Mouse (Mus musculus): ENCODE data around the gene Nkx2-1. TPM values are rescaled to one million over a fixed set of nuclear protein-coding genes. Genes with fewer than 3 reads are reported as not detected.

The Nkx2-1 gene
- polyA plus RNA-seq, 1 experiment from 2014 or later = not detected

DNA sequence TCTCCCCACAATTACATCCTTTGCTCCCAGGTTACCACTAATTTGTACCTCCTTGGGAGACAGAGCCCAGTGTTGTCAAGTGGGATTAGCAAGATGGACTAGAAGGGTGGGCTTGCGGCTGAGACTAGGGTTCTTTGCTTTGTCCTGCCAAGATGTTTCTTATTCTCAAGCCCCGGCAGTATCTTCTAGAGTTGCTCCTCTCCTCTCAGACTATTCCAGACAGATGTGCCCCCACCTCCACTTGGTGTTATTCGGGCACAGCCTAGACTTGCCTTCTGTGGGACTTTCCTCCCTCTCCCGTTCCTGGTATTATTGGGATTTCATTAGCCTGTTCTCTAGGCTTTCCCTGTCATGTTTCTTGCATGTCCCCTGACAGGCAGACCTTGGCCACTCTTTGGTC, 14.5 kb downstream of the Nkx2-1 start:
- Histone ChIP-seq H3K27ac (no peak overlapping the region), H3K9ac (replicated peaks) (no peak overlapping the region), H3K36me3 (no peaks in the 10 kb centered on the region), H3K4me2 (no peak overlapping the region), H3K27me3 (peaks cover 92% of the 10 kb centered on the region), H3K9me3 (no peaks in the 10 kb centered on the region), H3K4me3 (replicated peaks) (no peak overlapping the region), H3K4me1 (replicated peaks) (no peaks in the 10 kb centered on the region; the same call in 1 of the 2 replicates)
- WGBS = 13% methylated on average over 4 of the region's 4 CpGs
- no peak for ATAC-seq (ENCODE audit: insufficient number of reproducible peaks, insufficient read depth, low FRiP score, low TSS enrichment, low read depth)

DNA sequence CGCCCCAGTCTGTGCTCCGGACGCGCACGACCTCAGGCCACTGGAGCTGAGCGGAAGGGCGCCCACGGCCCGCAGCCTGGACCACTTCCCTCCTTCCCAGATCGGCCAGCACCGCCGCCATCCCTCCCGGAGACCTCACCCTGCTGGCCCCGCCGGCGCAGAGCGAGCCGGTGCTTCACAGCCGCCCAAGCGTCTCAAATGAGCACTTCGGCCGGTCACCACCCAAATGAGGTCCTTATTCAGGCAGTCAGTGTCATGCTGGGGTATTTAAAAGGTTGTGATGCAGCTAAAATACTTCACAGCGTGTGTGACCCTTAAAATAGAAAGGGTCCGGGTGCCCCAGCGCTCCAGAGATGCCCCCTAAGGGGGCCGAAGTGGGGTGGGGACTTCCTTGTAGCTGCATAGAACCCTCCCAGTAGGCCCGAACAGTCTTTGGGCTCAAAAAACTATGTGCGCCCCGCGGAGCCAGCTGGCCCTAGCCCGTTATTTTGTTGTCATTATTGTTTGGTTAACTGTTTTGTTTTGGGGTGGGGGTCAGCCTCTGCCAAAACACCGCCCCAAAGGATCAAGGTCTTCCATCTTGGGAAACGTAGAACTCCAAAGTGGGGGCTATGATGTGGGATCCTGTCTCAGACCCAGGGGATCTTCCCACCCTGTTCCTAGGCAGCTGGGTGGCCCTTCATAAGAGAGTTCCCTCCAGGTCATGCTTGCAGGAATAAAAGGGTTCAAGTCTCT, 15.4 kb downstream of the Nkx2-1 start:
- under 1% methylated on average over 33 of the region's 33 CpGs for WGBS
- Histone ChIP-seq H3K4me1 (replicated peaks) (no peaks in the 10 kb centered on the region; the same call in 1 of the 2 replicates), H3K36me3 (no peaks in the 10 kb centered on the region), H3K27me3 (peaks cover 87% of the 10 kb centered on the region), H3K9me3 (no peaks in the 10 kb centered on the region), H3K9ac (replicated peaks) (no peak overlapping the region), H3K4me3 (replicated peaks) (0 out of 2 replicates have a peak overlapping the region, but pooled peaks have one; percentile 7), H3K4me2 (peak overlapping the region; percentile 39), H3K27ac (no peak overlapping the region)
- ATAC-seq (ENCODE audit: insufficient number of reproducible peaks, insufficient read depth, low FRiP score, low TSS enrichment, low read depth) = no peak

DNA sequence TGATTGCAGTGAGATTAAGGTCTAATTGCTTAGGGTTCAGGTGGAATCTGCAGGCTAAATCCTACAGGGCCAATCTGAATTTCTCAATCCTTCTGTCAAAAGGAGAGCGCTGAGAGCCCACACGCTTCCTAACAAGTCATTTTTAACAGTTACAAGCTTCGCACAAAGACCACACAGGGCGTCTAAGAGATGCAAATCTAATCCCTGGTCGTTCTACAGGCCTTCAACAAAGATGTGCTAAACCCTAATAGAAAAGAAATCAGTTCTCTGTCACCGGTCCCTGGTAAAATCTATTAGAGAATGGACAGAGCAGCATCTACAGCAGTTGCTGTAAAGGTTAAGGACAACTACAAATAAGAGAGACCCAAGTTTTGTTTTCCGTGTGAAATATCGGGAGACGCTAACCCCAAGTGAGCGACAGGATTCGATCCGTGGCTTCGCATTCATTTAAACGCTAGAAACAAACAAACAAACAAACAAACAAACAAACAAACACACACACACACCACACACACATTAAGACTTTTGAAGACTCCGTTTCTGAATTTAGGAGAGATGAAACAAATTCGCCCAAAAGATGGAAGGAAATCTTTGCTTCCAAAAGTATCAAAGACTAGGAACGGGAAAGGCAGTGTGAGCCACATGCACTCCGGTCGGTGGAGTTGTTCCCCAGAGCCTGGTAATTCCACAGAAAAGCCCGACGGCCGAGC, 16.2 kb downstream of the Nkx2-1 start:
- ATAC-seq (ENCODE audit: insufficient number of reproducible peaks, insufficient read depth, low FRiP score, low TSS enrichment, low read depth) = no peak
- under 1% methylated on average over 22 of the region's 22 CpGs for WGBS
- peak overlapping the region; percentile 39 for H3K4me2 ChIP-seq

DNA sequence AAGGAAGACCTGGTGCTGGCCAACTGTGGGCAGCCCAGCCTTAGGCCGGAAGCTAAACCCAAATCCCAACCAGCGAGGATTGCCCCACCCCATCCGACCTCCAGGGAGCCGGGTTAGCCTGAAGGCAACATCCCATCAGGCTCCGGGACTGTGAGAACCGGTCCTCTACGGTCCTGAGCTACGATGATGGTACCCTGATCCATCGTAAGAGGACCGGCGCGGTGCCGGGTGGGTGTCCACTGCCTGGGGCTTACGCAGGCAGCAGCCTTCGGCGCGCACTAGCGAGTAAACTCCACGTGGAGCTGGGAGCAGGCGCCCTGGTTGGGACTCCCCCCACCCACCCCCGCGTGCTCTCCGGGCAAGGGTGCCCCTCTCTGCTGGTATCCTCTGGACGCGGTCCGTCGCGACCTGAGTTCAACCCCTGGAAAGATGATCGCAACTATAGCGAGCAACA, 16.9 kb downstream of the Nkx2-1 start:
- Histone ChIP-seq H3K9ac (replicated peaks) (no peak overlapping the region), H3K4me3 (replicated peaks) (peak overlapping the region; percentile 18; the same call in 1 of the 2 replicates), H3K27me3 (peaks cover 84% of the 10 kb centered on the region), H3K27ac (no peak overlapping the region), H3K4me2 (peak overlapping the region; percentile 40), H3K9me3 (no peaks in the 10 kb centered on the region), H3K36me3 (no peaks in the 10 kb centered on the region), H3K4me1 (replicated peaks) (no peaks in the 10 kb centered on the region; the same call in 1 of the 2 replicates)
- 1% methylated on average over 30 of the region's 30 CpGs for WGBS
- ATAC-seq (ENCODE audit: insufficient number of reproducible peaks, insufficient read depth, low FRiP score, low TSS enrichment, low read depth) = no peak

More for the DNA sequence above, 16.2 kb downstream of the Nkx2-1 start:
- Histone ChIP-seq H3K27ac (no peak overlapping the region), H3K9ac (replicated peaks) (no peak overlapping the region), H3K36me3 (no peaks in the 10 kb centered on the region), H3K4me1 (replicated peaks) (no peaks in the 10 kb centered on the region; the same call in 1 of the 2 replicates), H3K9me3 (no peaks in the 10 kb centered on the region), H3K27me3 (peaks cover 83% of the 10 kb centered on the region), H3K4me3 (replicated peaks) (0 out of 2 replicates have a peak overlapping the region, but pooled peaks have one; percentile 7)

DNA sequence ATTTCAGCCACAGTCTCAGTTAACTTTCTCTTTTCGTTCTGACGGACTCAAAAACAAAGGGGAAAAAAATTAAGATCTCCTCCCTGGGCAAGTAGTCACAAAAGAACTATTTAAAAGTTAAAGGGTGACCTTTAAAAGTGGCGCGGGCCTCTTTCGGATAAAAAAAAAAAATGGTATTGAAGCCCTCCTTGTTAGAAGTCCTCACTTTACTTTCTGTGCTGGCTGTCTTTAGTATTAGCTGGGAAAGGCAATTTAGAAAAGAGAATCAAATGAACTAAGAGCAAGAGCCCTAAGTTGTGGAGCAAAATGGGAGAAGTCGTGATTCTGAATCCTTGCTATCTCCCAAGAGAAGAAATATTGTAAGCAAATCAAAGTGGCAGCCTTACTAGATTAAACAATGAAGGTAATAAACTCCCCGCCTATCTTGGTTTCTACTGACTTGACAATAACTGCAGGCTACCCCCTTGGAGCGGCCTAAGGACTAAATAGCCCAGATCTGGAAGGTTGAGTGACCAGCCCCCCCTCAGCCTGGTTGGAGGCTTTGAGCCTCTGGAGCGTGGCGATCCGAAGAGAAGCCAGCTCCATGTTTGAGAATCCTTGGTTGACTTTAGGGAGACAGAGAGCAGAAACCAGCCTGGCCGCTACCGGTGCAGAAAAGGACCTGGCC, 17.5 kb downstream of the Nkx2-1 start:
- Histone ChIP-seq H3K4me1 (replicated peaks) (no peaks in the 10 kb centered on the region; the same call in 1 of the 2 replicates), H3K9me3 (no peaks in the 10 kb centered on the region), H3K27ac (no peak overlapping the region), H3K36me3 (no peaks in the 10 kb centered on the region), H3K27me3 (peaks cover 79% of the 10 kb centered on the region), H3K9ac (replicated peaks) (no peak overlapping the region), H3K4me3 (replicated peaks) (peak overlapping the region; percentile 18; the same call in 1 of the 2 replicates), H3K4me2 (peak overlapping the region; percentile 40)
- no peak for ATAC-seq (ENCODE audit: insufficient number of reproducible peaks, insufficient read depth, low FRiP score, low TSS enrichment, low read depth)
- WGBS = 21% methylated on average over 13 of the region's 13 CpGs

DNA sequence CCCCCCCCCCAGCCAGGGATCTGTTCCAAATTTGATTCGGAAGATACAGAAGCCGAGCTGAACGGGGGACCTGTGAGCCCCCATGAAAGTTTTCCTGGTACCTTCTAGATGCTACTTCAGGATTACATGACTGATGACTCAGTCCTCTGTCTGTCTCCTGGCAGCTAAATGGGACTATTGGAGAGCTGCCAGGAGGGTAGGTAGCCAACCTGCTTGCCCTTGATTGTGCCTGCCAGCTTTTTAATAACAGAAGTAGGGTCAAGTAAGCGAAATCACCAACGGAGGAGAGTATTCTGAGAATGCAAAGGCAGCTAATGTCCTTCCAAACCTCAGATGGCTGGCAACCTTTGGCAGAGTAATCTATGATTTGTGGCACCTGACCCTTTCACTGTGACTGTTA, 18.5 kb downstream of the Nkx2-1 start:
- Histone ChIP-seq H3K9ac (replicated peaks) (no peak overlapping the region), H3K27me3 (peaks cover 70% of the 10 kb centered on the region), H3K4me3 (replicated peaks) (no peak overlapping the region), H3K4me1 (replicated peaks) (no peaks in the 10 kb centered on the region; the same call in 1 of the 2 replicates), H3K4me2 (no peak overlapping the region), H3K9me3 (no peaks in the 10 kb centered on the region), H3K36me3 (no peaks in the 10 kb centered on the region), H3K27ac (no peak overlapping the region)
- no peak for ATAC-seq (ENCODE audit: insufficient number of reproducible peaks, insufficient read depth, low FRiP score, low TSS enrichment, low read depth)
- WGBS = 57% methylated on average over 5 of the region's 5 CpGs

DNA sequence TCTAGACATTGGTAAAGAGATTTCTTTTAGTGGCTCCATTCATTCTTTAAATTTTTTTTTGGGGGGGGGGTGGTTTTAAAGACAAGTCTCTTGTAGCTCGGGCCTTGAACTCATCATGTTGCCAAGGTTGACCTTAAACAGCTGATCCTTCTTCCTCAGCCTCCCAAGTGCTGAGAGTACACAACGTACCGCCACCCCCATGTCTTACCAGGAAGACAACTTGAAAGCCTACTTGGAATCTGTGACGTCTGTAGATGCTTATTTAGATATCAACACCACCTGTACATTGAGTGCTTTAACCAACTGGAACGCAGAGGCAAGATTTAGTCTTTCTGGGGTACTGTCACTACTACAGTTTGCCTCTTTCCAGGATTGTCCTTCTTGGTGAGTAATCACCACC, 21.9 kb downstream of the Nkx2-1 start:
- WGBS = 87% methylated on average over 5 of the region's 5 CpGs
- Histone ChIP-seq H3K27ac (no peak overlapping the region), H3K4me1 (replicated peaks) (no peaks in the 10 kb centered on the region; the same call in 1 of the 2 replicates), H3K4me2 (no peak overlapping the region), H3K9me3 (no peaks in the 10 kb centered on the region), H3K36me3 (no peaks in the 10 kb centered on the region), H3K9ac (replicated peaks) (no peak overlapping the region), H3K4me3 (replicated peaks) (no peak overlapping the region), H3K27me3 (peaks cover 49% of the 10 kb centered on the region)
- ATAC-seq (ENCODE audit: insufficient number of reproducible peaks, insufficient read depth, low FRiP score, low TSS enrichment, low read depth) = no peak

DNA sequence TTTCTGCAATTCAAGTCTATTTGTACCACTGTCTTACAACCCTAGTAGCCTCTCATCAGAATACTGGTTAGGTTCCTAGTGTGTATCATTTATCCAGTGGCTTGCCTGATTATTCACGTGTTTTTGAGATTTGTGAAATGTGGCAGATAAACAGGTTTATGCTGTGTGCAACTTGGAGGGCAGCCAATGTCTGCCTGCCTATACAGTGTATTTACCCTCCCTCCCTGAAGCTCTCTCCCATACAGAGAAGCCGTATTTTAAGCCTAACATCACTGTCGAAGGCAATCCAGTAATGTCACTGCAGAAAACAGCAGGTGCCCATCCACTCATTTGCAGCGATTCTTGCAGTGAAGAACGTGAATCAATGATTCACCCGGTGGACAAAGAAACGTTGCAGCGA, 28.3 kb downstream of the Nkx2-1 start:
- Histone ChIP-seq H3K4me1 (replicated peaks) (no peaks in the 10 kb centered on the region), H3K27me3 (peaks cover 16% of the 10 kb centered on the region)
- 50% methylated on average over 8 of the region's 8 CpGs for WGBS

DNA sequence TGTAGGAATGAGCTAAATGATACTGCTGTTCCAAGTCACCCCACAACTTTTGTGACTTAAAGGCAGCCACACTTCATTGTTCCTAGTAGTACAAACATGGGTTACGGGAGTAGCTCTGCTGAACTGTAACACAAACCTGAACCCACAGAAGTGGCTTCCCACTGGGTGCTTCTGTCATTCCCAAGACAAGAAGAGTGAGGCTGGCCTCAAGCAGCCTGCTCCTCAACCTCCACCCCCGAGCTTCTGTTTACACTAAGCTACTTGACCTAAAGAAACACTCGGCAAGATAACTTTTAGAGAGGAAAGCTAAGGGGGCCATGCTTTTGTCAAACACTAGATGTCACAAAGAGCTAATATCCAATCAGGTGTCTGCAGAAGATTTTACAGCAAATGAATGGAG, 49.7 kb downstream of the Nkx2-1 start:
- H3K4me2 ChIP-seq = no peak overlapping the region
- no peaks in the 10 kb centered on the region for H3K36me3 ChIP-seq
- ATAC-seq (ENCODE audit: insufficient number of reproducible peaks, insufficient read depth, low FRiP score, low TSS enrichment, low read depth) = no peak
- WGBS = 37% methylated on average over 3 of the region's 3 CpGs
- H3K9ac ChIP-seq (replicated peaks) = no peak overlapping the region
- no peak overlapping the region for H3K27ac ChIP-seq
- H3K27me3 ChIP-seq = no peaks in the 10 kb centered on the region
- H3K4me1 ChIP-seq (replicated peaks) = no peaks in the 10 kb centered on the region
- H3K9me3 ChIP-seq = no peaks in the 10 kb centered on the region
- H3K4me3 ChIP-seq (replicated peaks) = no peak overlapping the region

More for the DNA sequence above, 28.3 kb downstream of the Nkx2-1 start:
- Histone ChIP-seq H3K9me3 (no peaks in the 10 kb centered on the region), H3K36me3 (no peaks in the 10 kb centered on the region), H3K27ac (no peak overlapping the region), H3K9ac (replicated peaks) (no peak overlapping the region), H3K4me2 (no peak overlapping the region), H3K4me3 (replicated peaks) (no peak overlapping the region)
- no peak for ATAC-seq (ENCODE audit: insufficient number of reproducible peaks, insufficient read depth, low FRiP score, low TSS enrichment, low read depth)

DNA sequence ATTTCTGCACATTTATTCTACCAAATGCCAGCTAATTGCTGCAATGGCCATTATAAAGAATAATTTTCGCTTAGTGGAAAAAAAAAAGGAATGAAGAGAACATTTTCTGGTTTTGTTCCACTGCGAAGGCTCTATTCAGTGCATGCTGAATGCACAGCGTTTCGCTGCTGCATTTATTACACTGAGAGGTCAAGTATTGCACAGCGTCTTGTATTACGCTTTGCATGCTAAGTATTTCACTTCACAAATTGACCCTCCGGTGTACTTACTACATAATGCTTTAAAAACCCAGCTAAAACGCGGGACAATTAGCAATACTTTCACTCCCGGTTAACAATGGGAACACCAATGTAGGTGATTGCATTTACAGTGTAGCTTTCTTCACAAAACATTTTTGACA, 54.1 kb downstream of the Nkx2-1 start:
- Histone ChIP-seq H3K9me3 (no peaks in the 10 kb centered on the region), H3K4me1 (replicated peaks) (no peaks in the 10 kb centered on the region), H3K27me3 (no peaks in the 10 kb centered on the region), H3K9ac (replicated peaks) (no peak overlapping the region), H3K36me3 (no peaks in the 10 kb centered on the region), H3K4me2 (no peak overlapping the region), H3K4me3 (replicated peaks) (no peak overlapping the region), H3K27ac (no peak overlapping the region)
- no peak for ATAC-seq (ENCODE audit: insufficient number of reproducible peaks, insufficient read depth, low FRiP score, low TSS enrichment, low read depth)
- 78% methylated on average over 10 of the region's 10 CpGs for WGBS
